Mouse (Mus musculus): ENCODE results near the gene Tmeff1.

DNA sequence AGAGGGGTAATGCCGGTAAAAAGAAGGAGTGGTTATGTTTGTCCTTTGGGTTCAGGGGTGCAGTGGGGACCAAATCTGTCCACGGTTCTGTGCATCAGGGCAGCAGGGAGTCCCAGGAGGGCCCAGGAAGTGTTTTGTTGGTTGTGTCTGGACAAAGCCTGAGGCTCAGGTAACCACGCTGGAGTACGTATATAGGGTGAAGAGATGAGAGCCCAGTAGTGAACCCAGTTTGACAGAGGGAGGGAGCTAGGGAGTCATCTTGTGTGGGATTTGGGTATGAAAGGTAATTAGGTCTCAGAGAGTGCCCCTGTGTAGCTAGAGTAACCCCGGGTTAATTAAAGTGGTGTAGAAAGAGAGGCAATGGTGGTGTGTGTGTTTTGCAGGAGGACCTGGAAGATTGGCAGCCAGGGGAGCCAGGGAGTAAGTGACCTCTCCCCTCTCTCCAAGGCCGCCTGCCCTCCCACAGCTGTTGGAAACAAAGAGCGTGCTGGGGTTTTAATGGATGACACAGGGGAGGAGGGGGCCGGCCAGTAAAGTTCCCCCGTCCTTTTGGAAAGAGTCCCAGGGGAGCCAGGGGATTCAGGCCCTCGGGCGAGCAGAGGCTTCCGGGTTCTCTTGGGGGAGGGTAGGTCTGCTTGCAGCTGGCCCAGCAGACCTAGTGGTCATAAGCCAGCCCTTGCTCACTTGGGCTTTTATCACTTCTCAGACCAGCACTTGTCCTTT lies 1.3 kb downstream of the Tmeff1 start:
- TF ChIP-seq POLR2A (IDR thresholded peaks at IDR 0.05; ENCODE audit: extremely low read depth, insufficient read depth, low read length) (no peak), CTCF (IDR thresholded peaks at IDR 0.05; ENCODE audit: extremely low read depth, insufficient read depth, low read length) (no peak)

Measured in cortical plate, adult 2 months (tissue).